Mouse (Mus musculus) left cerebral cortex, adult 11 months (tissue): ENCODE data around the gene Rgl2.

Experiments
- DNase-seq: peaks from one replicate; pipeline ENCODE4 v3.0.0; 2022; ENCODE audit warnings: low spot score

Rgl2 gene

GRCm38 (mm10) chr17:33924577-33925283, 4.6 kb upstream of the Rgl2 start:
- no peak for DNase-seq

GRCm38 (mm10) chr17:33925406-33926116, 3.8 kb upstream of the Rgl2 start:
- DNase-seq, result no peak

GRCm38 (mm10) chr17:33926207-33926932, 3.0 kb upstream of the Rgl2 start:
- DNase-seq, result no peak

- DNase-seq, result no peak
Observed at GRCm38 (mm10) chr17:33928251-33928947, 944 bp upstream of the Rgl2 start.

- DNase-seq, result no peak
Observed at GRCm38 (mm10) chr17:33930280-33931158, 1.2 kb downstream of the Rgl2 start.

- no peak for DNase-seq
Observed at GRCm38 (mm10) chr17:33931159-33931866, 2.0 kb downstream of the Rgl2 start.

- DNase-seq, result no peak
Observed at GRCm38 (mm10) chr17:33931947-33932346, 2.6 kb downstream of the Rgl2 start.

- no peak for DNase-seq
Observed at GRCm38 (mm10) chr17:33932448-33932847, 3.1 kb downstream of the Rgl2 start.

- DNase-seq, result no peak
Observed at GRCm38 (mm10) chr17:33932970-33933369, 3.6 kb downstream of the Rgl2 start.

GRCm38 (mm10) chr17:33935422-33936055, 6.2 kb downstream of the Rgl2 start:
- DNase-seq, result no peak

GRCm38 (mm10) chr17:33936993-33937392, 7.7 kb downstream of the Rgl2 start:
- no peak for DNase-seq

GRCm38 (mm10) chr17:33938783-33939182, 9.4 kb downstream of the Rgl2 start:
- no peak for DNase-seq

- peak; percentile 83 for DNase-seq
Observed at GRCm38 (mm10) chr17:33940206-33940805, 11.0 kb downstream of the Rgl2 start, which contains the start of the genes Pfdn6 and Wdr46. Gene Pfdn6, minus strand, starts transcription at chr17:33940343. Gene Wdr46, plus strand, starts transcription at chr17:33940660.

- no peak for DNase-seq
Observed at GRCm38 (mm10) chr17:33940981-33941380, 11.6 kb downstream of the Rgl2 start.

- no peak for DNase-seq
Observed at GRCm38 (mm10) chr17:33941381-33941780, 12.0 kb downstream of the Rgl2 start.

- no peak for DNase-seq
Observed at GRCm38 (mm10) chr17:33943454-33943853, 14.1 kb downstream of the Rgl2 start.

- DNase-seq, result no peak
Observed at GRCm38 (mm10) chr17:33947430-33948089, 18.2 kb downstream of the Rgl2 start.

GRCm38 (mm10) chr17:33948090-33948904, 19.0 kb downstream of the Rgl2 start:
- no peak for DNase-seq
